Mouse (Mus musculus) spleen, adult 2 months (tissue): ENCODE measurements around the gene Zfp131. TPM values are rescaled to one million over a fixed set of nuclear protein-coding genes. Genes with fewer than 3 reads are reported as not detected.

Experiments used
- DNase-seq, 2 experiments: peaks; one replicate each; pipeline versions ENCODE4 v3.0.0 to v3.0.0-alpha.2; 2012 to 2021; ENCODE audit warnings: low spot score in 2 of 2, low read depth in 1 of 2
- H3K27ac ChIP-seq: fragments of 200-500 bp; 2 replicates; pipeline ENCODE4 v1.5.1; 2012; ENCODE audit warnings: low read length, inconsistent platforms; ENCODE audit not compliant: insufficient read depth
- H3K27me3 ChIP-seq: fragments of 200-500 bp; 2 replicates; pipeline ENCODE4 v1.6.1; 2012; ENCODE audit warnings: mild to moderate bottlenecking, moderate library complexity, low read length, inconsistent platforms; ENCODE audit not compliant: control insufficient read depth, insufficient read depth
- H3K36me3 ChIP-seq: fragments of 200-500 bp; 2 replicates; pipeline ENCODE4 v1.6.1; 2012; ENCODE audit warnings: mild to moderate bottlenecking, low read length, inconsistent platforms; ENCODE audit not compliant: control insufficient read depth, insufficient read depth
- H3K4me1 ChIP-seq: fragments of 200-500 bp; 2 replicates; pipeline ENCODE4 v1.6.1; 2011; ENCODE audit warnings: inconsistent platforms; ENCODE audit not compliant: control insufficient read depth, insufficient read depth, insufficient read length
- H3K4me3 ChIP-seq: fragments of 200-500 bp; 2 replicates; pipeline ENCODE4 v1.5.1; 2011; ENCODE audit warnings: mild to moderate bottlenecking, inconsistent platforms; ENCODE audit not compliant: insufficient read depth, insufficient read length; ENCODE audit errors: extremely low read depth
- CTCF ChIP-seq: fragments of 200-500 bp; IDR thresholded peaks from 2 replicates; pipeline ENCODE4 v1.5.1; 2011; ENCODE audit warnings: mild to moderate bottlenecking, inconsistent platforms; ENCODE audit not compliant: insufficient read depth, insufficient read length, insufficient replicate concordance; ENCODE audit errors: extremely low read depth
- POLR2A ChIP-seq: fragments of 200-500 bp; IDR thresholded peaks from 2 replicates; pipeline ENCODE4 v1.6.1; 2011; ENCODE audit warnings: low read depth, low read length, inconsistent platforms
- WGBS: fragments of 180-500 bp; shearing (Covaris S2); methylation state at CpG from one replicate; pipeline ENCODE4 v1.1.7; 2018; 5-methylcytosine and 5-hydroxymethylcytosine counted together
- polyA plus RNA-seq: library from polyadenylated mRNA; depleted of rRNA; stranded (reverse); fragments of >200 nt; gene quantifications from 2 replicates; pipeline ENCODE4 v1.2.3, GENCODE M21; 2012; rRNA removed

The Zfp131 gene
- polyA plus RNA-seq, 1 experiment, result 6.1 TPM

- 84% methylated on average over 2 of the region's 2 CpGs for WGBS
- Histone ChIP-seq H3K27ac (no peak overlapping the region), H3K4me1 (no peaks in the 10 kb centered on the region), H3K4me3 (no peak overlapping the region), H3K36me3 (no peaks in the 10 kb centered on the region), H3K27me3 (no peaks in the 10 kb centered on the region)
- TF ChIP-seq POLR2A, result no peak
- TF ChIP-seq CTCF, result no peak
- DNase-seq, result no peak
Measured at GRCm38 (mm10) chr13:119716105-119716504, 74.6 kb downstream of the Zfp131 start.

Other genes starting within 250 kb of the Zfp131 start
- gene Ccl28, start 167.1 kb downstream of the Zfp131 start, polyA plus RNA-seq, result not detected in 2 replicates
- gene Hmgcs1, start 100.5 kb downstream of the Zfp131 start, polyA plus RNA-seq, result 7.1 and 7.9 TPM in 2 replicates
- 0.06 and 0.11 TPM in 2 replicates for gene Nim1k, start 35.0 kb downstream of the Zfp131 start, polyA plus RNA-seq
- gene AF067063, start 39.3 kb upstream of the Zfp131 start, polyA plus RNA-seq, result not detected in 2 replicates
- gene D13Ertd608e, start 45.1 kb upstream of the Zfp131 start, polyA plus RNA-seq, result 0.21 and 1.0 TPM in 2 replicates
- not detected in 2 replicates for gene Tcstv1, start 103.9 kb upstream of the Zfp131 start, polyA plus RNA-seq
- gene Gm21761, start 138.4 kb upstream of the Zfp131 start, polyA plus RNA-seq, result not detected in 2 replicates
- gene B020031M17Rik, start 159.9 kb upstream of the Zfp131 start, polyA plus RNA-seq, result 0.37 TPM in 1 of 2 replicates, not detected in the other
- gene Gm36079, start 236.1 kb upstream of the Zfp131 start, polyA plus RNA-seq, result not detected in 2 replicates